Mouse (Mus musculus) cerebellum, postnatal 36 days (tissue): ENCODE data around the gene Svs3a.
"Not testable (repeated sequence)": the region's sequence is repeated elsewhere in the genome, so short reads cannot be mapped to it uniquely, and the experiment has no call there.

Experiments used
- DNase-seq, 2 experiments: peaks; one replicate each; pipeline ENCODE4 v3.0.0; 2021 to 2022; ENCODE audit warnings: mixed read lengths in 2 of 2

Gene Svs3a

DNA sequence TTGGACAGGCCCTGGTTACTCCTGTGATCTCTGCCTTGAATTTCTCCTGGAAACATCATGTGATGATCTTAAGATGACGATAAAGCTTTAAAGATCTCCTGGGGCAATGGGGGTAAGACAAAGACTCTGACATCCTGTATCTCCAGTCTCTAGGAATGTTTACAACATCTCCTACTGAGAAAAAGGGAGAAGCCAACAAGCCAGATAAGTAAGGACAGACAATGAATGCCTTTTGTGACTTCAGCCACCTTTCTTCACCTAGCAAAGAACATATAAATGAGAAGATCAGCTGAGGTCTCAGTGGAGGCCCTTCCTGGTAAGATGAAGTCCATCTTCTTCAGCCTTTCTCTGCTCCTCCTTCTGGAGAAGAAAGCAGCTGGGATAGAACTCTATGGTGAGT is at the start of gene Svs3a:
Svs3a (plus strand) TSS at position 301 of the 400 bp plus-strand sequence.
- not testable (repeated sequence) for DNase-seq

- DNase-seq = not testable (repeated sequence)
Measured at GRCm38 (mm10) chr2:164256540-164256939, 32.5 kb upstream of the Svs3a start, which contains the start of gene Svs3b. Gene Svs3b (minus strand): TSS chr2:164256640.

- no peak for DNase-seq
Measured at GRCm38 (mm10) chr2:164278359-164278758, 10.7 kb upstream of the Svs3a start, which contains the start of gene Svs4. Gene Svs4 (minus strand): TSS chr2:164278459.

DNA sequence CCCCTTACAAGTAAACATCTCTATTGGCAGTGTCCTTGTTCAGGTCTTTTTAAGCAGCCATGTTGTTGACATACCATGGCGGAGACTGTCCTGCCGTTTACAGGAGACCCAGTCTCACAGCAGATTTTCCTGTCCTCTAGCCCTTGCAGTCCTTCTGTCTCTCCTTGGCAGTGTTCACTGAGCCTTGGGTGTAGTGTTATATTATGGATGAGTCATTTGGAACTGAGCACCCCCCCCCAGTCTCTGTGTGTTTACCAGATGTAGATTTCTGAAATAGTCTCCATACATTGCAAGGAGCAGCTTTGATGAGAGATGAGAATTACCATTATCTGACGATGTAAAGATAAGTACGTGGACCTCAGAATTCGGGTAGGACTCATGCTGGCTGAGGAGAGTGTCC is 23.5 kb downstream of the Svs3a start:
- no peak for DNase-seq

- not testable (repeated sequence) for DNase-seq
Measured at GRCm38 (mm10) chr2:164315460-164315859, 26.4 kb downstream of the Svs3a start.

GRCm38 (mm10) chr2:164316451-164316850 is 27.4 kb downstream of the Svs3a start, which contains the start of gene Svs6:
Gene Svs6 (plus strand): TSS chr2:164316751.
- DNase-seq = not testable (repeated sequence)

- DNase-seq = no peak
Measured at GRCm38 (mm10) chr2:164320983-164321382, 31.9 kb downstream of the Svs3a start.

- not testable (repeated sequence) for DNase-seq
Measured at GRCm38 (mm10) chr2:164332440-164332839, 43.4 kb downstream of the Svs3a start, which contains the start of gene Svs5. Gene Svs5 (plus strand): TSS chr2:164332740.
